Mouse (Mus musculus) stomach, embryonic 14.5 days (tissue): ENCODE results near the gene Siglecg. TPM values are rescaled to one million over a fixed set of nuclear protein-coding genes. Genes with fewer than 3 reads are reported as not detected.

Experiments used
- ATAC-seq: fragments of 200-750 bp; cut with Nextera tagmentation; 2 replicates; pipeline ENCODE4 v1.8.0; 2017; ENCODE audit warnings: low read depth, moderate TSS enrichment; ENCODE audit not compliant: insufficient number of reproducible peaks, insufficient read depth, low FRiP score
- H3K27ac ChIP-seq: fragments of 300-500 bp; sonication (generic); 2 replicates; pipeline ENCODE4 v1.5.1; 2014; ENCODE audit warnings: mild to moderate bottlenecking, low read length, moderate library complexity, mixed read lengths
- H3K27me3 ChIP-seq: fragments of 300-500 bp; sonication (generic); 2 replicates; pipeline ENCODE4 v1.6.1; 2014; ENCODE audit warnings: low read length, control low read depth, mixed read lengths; ENCODE audit not compliant: control insufficient read depth, insufficient read depth
- H3K36me3 ChIP-seq: fragments of 300-500 bp; sonication (generic); 2 replicates; pipeline ENCODE4 v1.6.1; 2014; ENCODE audit warnings: mild to moderate bottlenecking, control low read depth, low read length, moderate library complexity, mixed read lengths; ENCODE audit not compliant: control insufficient read depth, insufficient read depth
- H3K4me1 ChIP-seq: fragments of 300-500 bp; sonication (generic); 2 replicates; pipeline ENCODE4 v1.6.1; 2014; ENCODE audit warnings: low read length, control low read depth, mixed read lengths; ENCODE audit not compliant: control insufficient read depth, insufficient read depth
- H3K4me2 ChIP-seq: fragments of 300-500 bp; sonication (generic); replicated peaks from 2 replicates; pipeline ENCODE4 v1.6.1; 2014; ENCODE audit warnings: low read depth, low read length, control low read depth
- H3K4me3 ChIP-seq: fragments of 300-500 bp; sonication (generic); 2 replicates; pipeline ENCODE4 v1.5.1; 2014; ENCODE audit warnings: low read depth, low read length, control low read depth
- H3K9ac ChIP-seq: fragments of 300-500 bp; sonication (generic); replicated peaks from 2 replicates; pipeline ENCODE4 v1.6.1; 2014; ENCODE audit warnings: low read depth, mild to moderate bottlenecking, control low read depth, low read length, moderate library complexity, mixed read lengths
- H3K9me3 ChIP-seq: fragments of 300-500 bp; sonication (generic); 2 replicates; pipeline ENCODE4 v1.6.1; 2016; ENCODE audit warnings: low read depth, low read length, control low read depth; ENCODE audit not compliant: control insufficient read depth
- WGBS: fragments of 180-500 bp; shearing (Covaris S2); extraction: QIAGEN DNeasy Blood & Tissue Kit; methylation state at CpG from one replicate; pipeline ENCODE4 v1.1.7; 2014; 5-methylcytosine and 5-hydroxymethylcytosine counted together
- polyA plus RNA-seq: library from polyadenylated mRNA; unstranded; fragments of >200 nt; fragmentation: Nextera tagmentation; extraction: Ambion mirVana; gene quantifications from 2 replicates; pipeline ENCODE4 v1.2.1, GENCODE M21; 2014

Gene Siglecg
- polyA plus RNA-seq, 1 experiment from 2014 or later: 0.19 TPM

DNA sequence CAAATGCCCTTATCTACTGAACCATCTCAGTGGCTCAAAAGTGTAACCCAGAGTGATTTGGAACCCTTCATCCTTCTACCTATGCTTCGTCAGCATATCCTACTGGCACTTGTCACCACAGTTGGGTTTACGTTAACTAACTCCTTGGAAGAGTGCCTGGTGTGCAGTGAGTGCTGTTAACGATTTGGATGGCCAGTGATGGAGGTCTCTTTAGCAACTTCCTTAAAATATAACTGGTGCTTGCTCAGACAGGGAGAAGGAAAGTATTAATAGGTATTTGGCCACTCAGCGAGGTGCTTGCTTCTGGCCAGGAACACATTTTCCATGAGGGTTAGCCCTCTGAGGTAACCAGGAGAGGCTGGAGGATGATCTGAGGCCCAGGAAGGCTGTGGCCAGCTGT lies 39.8 kb downstream of the Siglecg start:
- no peaks in the 10 kb centered on the region for H3K36me3 ChIP-seq
- 85% methylated on average over 4 of the region's 4 CpGs for WGBS
- no peak overlapping the region for H3K27ac ChIP-seq
- H3K4me1 ChIP-seq: peaks cover 7% of the 10 kb centered on the region
- H3K9me3 ChIP-seq: no peaks in the 10 kb centered on the region
- ATAC-seq: no peak
- no peak overlapping the region for H3K9ac ChIP-seq
- H3K4me2 ChIP-seq: no peak overlapping the region
- no peaks in the 10 kb centered on the region for H3K27me3 ChIP-seq
- no peak overlapping the region for H3K4me3 ChIP-seq

DNA sequence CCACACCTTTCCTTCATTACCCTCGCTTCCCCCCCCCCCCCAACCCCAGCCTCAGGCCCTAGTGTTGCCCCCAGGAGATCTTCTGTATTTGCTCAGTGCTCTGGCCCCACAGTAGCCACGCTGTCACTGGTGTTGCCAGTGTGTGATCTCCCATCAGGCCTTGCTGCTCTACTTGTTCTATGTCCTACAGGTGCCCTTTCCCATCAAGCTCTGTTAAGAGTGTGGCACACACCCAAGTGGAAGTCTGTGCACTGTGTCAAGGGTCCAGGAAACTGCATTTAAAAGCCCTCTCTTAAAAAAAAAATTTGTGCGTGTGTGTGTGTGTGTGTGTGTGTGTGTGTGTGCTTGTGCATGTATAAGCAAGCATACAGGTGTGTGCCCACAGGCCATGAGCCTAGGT lies 40.2 kb downstream of the Siglecg start:
- ATAC-seq: no peak
- H3K4me2 ChIP-seq: no peak overlapping the region
- 91% methylated on average over 2 of the region's 3 CpGs for WGBS
- peaks cover 7% of the 10 kb centered on the region; the same call in 1 of the 2 replicates for H3K4me1 ChIP-seq
- no peak overlapping the region for H3K4me3 ChIP-seq
- no peaks in the 10 kb centered on the region for H3K27me3 ChIP-seq
- H3K9me3 ChIP-seq: no peaks in the 10 kb centered on the region
- H3K27ac ChIP-seq: no peak overlapping the region
- H3K36me3 ChIP-seq: peaks cover 3% of the 10 kb centered on the region; the same call in 1 of the 2 replicates
- no peak overlapping the region for H3K9ac ChIP-seq

DNA sequence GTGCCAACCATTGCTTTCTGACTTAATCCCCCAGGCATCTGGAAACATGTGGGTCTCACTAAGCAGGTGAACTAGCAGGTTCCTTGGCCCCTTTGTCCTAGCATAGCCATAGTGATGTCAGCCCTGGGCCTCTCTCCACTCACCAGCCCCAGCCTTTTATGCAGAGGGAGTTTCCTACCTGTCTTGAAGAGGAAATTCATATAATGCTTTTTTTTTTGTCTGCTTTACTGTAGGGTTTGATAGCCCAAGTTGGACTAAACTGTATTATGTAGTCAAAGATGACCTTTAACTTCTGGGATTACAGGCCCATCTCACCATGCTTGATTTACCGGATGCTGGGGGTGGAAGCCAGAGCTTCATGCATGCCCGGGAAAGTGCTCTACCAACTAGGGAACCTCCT lies 41.8 kb downstream of the Siglecg start:
- Histone ChIP-seq H3K27ac (no peak overlapping the region), H3K9ac (no peak overlapping the region), H3K4me3 (no peak overlapping the region), H3K36me3 (peaks cover 17% of the 10 kb centered on the region), H3K4me2 (no peak overlapping the region), H3K4me1 (0 out of 2 replicates have a peak, but pooled peaks cover 2% of the 10 kb centered on the region), H3K9me3 (no peaks in the 10 kb centered on the region), H3K27me3 (no peaks in the 10 kb centered on the region)
- no peak for ATAC-seq
- WGBS: 100% methylated on average over 2 of the region's 2 CpGs

DNA sequence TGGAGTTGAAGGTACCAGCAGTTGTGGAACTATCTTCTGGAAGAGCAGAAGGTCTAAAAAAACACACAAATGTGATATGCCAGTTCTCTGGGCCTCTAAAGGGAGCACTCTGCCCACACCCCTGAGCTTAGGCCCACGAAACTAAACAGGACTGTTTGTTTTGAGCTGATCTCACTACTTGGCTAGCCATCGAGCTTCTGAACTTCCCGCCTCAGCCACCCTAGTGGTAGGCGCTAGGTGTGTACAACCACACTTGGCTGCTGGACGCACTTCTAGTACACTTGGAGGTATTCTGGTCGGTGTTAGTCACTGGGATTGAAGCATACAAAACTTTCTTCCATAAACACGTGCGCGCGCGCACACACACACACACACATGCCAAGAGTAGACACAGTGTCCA lies 43.7 kb downstream of the Siglecg start:
- no peak for ATAC-seq

DNA sequence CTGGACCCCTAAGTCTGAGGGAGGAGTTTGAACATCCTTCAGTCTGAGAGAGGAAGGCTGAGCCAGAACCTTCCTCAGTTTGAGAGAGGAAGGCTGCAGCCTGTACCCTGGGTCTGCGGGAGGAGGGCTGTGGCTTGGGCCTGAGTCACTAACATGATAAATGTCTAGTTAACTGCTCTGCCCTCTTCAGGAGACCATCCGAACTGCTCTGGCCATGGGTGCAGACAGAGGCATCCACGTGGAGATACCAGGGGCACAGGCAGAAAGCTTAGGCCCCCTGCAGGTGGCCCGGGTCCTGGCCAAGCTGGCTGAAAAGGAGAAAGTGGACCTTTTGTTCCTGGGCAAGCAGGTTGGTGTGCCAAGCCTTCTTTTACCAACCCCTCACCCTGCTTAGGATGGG lies 44.6 kb downstream of the Siglecg start:
- peaks cover 21% of the 10 kb centered on the region for H3K36me3 ChIP-seq

More for the DNA sequence above, 43.7 kb downstream of the Siglecg start:
- H3K4me3 ChIP-seq: no peak overlapping the region
- H3K9ac ChIP-seq: no peak overlapping the region
- H3K36me3 ChIP-seq: peaks cover 21% of the 10 kb centered on the region
- no peak overlapping the region for H3K27ac ChIP-seq
- no peaks in the 10 kb centered on the region for H3K4me1 ChIP-seq
- H3K9me3 ChIP-seq: no peaks in the 10 kb centered on the region
- no peaks in the 10 kb centered on the region for H3K27me3 ChIP-seq
- no peak overlapping the region for H3K4me2 ChIP-seq
- WGBS: 91% methylated on average over 11 of the region's 11 CpGs

DNA sequence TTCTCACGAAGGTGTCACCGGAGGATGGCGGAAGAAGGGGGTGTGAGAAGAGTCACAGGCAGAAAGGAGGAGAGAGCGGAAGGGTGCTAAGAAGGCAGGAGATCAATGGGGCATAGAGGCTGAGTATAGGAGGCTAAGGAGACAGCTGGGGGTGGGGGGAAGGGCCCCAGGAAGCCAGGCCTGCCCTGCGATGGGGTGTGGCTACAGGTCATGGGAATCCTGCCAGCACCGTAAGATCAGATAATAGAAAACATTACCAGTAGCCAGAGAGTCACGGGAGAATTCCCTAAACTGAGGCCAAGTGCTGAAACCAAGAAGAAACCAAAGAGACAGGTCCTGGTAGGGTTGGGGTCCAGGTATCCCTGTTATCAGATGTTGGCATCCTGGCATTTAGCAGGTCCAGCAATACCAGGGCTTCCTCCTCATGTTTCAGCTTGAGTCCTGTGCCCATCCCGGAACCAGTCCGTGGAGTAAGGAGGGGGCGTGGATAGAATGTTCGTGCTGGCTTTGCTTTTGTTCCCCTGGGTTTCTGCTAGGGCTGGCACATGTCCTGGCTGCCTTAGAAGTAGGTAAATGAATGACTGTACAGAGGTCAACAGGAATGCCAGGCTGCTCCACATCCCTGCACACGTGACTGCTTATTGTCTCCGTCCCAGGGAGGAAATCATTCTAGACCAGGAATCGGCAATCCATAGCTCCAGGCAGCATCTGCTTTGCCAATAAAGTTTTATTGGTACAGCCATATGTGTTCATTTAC lies 45.8 kb downstream of the Siglecg start:
- Histone ChIP-seq H3K4me3 (no peak overlapping the region), H3K4me2 (no peak overlapping the region), H3K27ac (no peak overlapping the region), H3K36me3 (peaks cover 21% of the 10 kb centered on the region), H3K9ac (no peak overlapping the region), H3K4me1 (no peaks in the 10 kb centered on the region), H3K27me3 (no peaks in the 10 kb centered on the region), H3K9me3 (no peaks in the 10 kb centered on the region)
- ATAC-seq: no peak
- 85% methylated on average over 14 of the region's 14 CpGs for WGBS

More for the DNA sequence above, 44.6 kb downstream of the Siglecg start:
- H3K9ac ChIP-seq: no peak overlapping the region
- H3K4me3 ChIP-seq: no peak overlapping the region
- H3K4me1 ChIP-seq: no peaks in the 10 kb centered on the region
- no peak for ATAC-seq
- H3K4me2 ChIP-seq: no peak overlapping the region
- 35% methylated on average over 4 of the region's 4 CpGs for WGBS
- H3K27ac ChIP-seq: no peak overlapping the region
- H3K9me3 ChIP-seq: no peaks in the 10 kb centered on the region
- H3K27me3 ChIP-seq: no peaks in the 10 kb centered on the region

DNA sequence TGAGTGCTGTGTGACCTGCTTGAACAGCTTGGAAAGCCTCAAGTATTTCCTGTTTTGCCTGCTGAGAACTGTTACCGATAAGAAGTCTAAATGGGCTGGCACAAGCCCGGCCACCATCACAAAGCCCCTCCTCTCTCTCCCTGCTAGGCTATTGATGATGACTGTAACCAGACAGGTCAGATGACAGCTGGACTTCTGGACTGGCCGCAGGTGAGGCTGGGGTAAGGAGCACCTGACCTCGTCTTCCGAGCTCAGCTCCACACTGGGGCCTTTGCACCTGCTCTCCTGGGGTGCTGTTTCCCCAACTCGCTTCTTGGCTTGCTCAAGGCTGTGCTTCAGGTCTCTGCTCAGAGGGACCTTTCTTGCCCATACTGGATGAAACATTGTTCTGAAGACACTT lies 46.4 kb downstream of the Siglecg start:
- no peak for ATAC-seq
- Histone ChIP-seq H3K27ac (no peak overlapping the region), H3K4me2 (no peak overlapping the region), H3K36me3 (peaks cover 21% of the 10 kb centered on the region), H3K4me1 (no peaks in the 10 kb centered on the region), H3K27me3 (no peaks in the 10 kb centered on the region), H3K9ac (no peak overlapping the region), H3K9me3 (no peaks in the 10 kb centered on the region), H3K4me3 (no peak overlapping the region)
- 87% methylated on average over 6 of the region's 6 CpGs for WGBS

DNA sequence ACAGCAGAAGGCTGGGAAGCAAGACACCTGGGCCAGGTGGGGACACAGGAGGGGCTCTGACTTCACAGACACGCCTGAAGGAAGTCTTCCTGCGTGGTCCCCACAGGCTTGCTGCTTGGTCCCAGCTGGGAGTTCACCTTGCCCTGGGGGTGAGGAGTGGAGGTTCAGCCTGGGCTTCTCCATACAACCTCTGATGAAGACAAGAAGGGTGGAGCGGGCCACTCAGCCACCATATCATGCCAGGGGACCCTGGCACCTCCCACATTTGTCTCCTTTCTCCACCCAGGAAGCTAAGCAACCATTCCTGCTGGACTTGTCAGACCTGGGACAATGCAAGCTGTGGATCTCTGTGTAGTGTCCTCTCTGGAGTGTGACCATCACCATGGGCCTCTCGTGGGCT lies 54.8 kb downstream of the Siglecg start, which contains the start of gene Vsig10l:
Gene Vsig10l (plus strand): TSS at position 301 of the 400 bp plus-strand sequence.
- H3K27me3 ChIP-seq: no peaks in the 10 kb centered on the region
- no peaks in the 10 kb centered on the region for H3K9me3 ChIP-seq
- 63% methylated on average over 4 of the region's 4 CpGs for WGBS
- H3K4me3 ChIP-seq: no peak within 1 kb of the TSS
- H3K9ac ChIP-seq: no peak within 1 kb of the TSS
- no peak within 1 kb of the TSS for H3K27ac ChIP-seq
- no peaks in the 10 kb centered on the region for H3K36me3 ChIP-seq
- no peak within 1 kb of the TSS for H3K4me2 ChIP-seq
- no peak for ATAC-seq
- no peaks in the 10 kb centered on the region for H3K4me1 ChIP-seq

DNA sequence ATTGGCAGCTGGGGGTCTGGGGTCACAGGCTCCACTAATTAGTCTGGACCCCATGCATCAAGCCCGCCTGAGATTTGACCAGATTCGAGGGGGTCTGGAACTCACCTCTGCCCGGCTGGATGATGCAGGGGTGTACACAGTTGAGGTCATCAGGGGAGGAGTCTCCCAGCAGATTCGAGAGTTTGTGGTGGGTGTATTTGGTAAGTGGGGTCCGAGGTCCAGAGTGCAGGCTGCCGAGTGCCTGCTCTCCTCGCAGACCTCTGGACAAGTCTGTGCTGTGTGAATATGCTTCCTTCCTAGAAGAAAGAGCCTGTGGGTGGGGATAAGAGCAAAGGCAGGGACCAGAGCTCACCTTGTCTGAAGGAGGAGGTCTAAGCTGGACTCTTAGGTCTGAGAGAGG lies 56.0 kb downstream of the Siglecg start:
- H3K27me3 ChIP-seq: no peaks in the 10 kb centered on the region
- 76% methylated on average over 7 of the region's 7 CpGs for WGBS
- H3K9me3 ChIP-seq: no peaks in the 10 kb centered on the region
- no peaks in the 10 kb centered on the region for H3K36me3 ChIP-seq
- no peak overlapping the region for H3K27ac ChIP-seq
- ATAC-seq: no peak
- H3K4me2 ChIP-seq: no peak overlapping the region
- no peak overlapping the region for H3K9ac ChIP-seq
- no peaks in the 10 kb centered on the region for H3K4me1 ChIP-seq
- no peak overlapping the region for H3K4me3 ChIP-seq
